Mouse (Mus musculus) bone marrow, adult 2 months (tissue): ENCODE results near the gene 2310033P09Rik. TPM values are rescaled to one million over a fixed set of nuclear protein-coding genes. Genes with fewer than 3 reads are reported as not detected.

Experiments used
- H3K27ac ChIP-seq: fragments of 200-500 bp; 2 replicates; pipeline ENCODE4 v1.5.1; 2012; ENCODE audit warnings: low read depth, mild to moderate bottlenecking, control low read depth, inconsistent platforms, low read length; ENCODE audit not compliant: control insufficient read depth, poor library complexity, insufficient read depth
- H3K4me1 ChIP-seq: fragments of 200-500 bp; 2 replicates; pipeline ENCODE4 v1.6.1; 2011; ENCODE audit warnings: low read length; ENCODE audit not compliant: control insufficient read depth, insufficient read depth
- H3K4me3 ChIP-seq: fragments of 200-500 bp; replicated peaks from 2 replicates; pipeline ENCODE3; 2011; ENCODE audit warnings: mild to moderate bottlenecking, low read depth, low read length, control low read depth; ENCODE audit not compliant: control insufficient read depth
- CTCF ChIP-seq: fragments of 200-500 bp; IDR thresholded peaks from 2 replicates; pipeline ENCODE4 v1.5.1; 2011; ENCODE audit warnings: low read length, control low read depth; ENCODE audit not compliant: control insufficient read depth, insufficient read depth
- POLR2A ChIP-seq: fragments of 200-500 bp; IDR thresholded peaks from 2 replicates; pipeline ENCODE4 v1.6.1; 2011; ENCODE audit warnings: low read depth, mild to moderate bottlenecking, control low read depth, low read length, borderline replicate concordance; ENCODE audit not compliant: control insufficient read depth
- WGBS: fragments of 180-500 bp; shearing (Covaris S2); methylation state at CpG from one replicate; pipeline ENCODE4 v1.1.7; 2018; 5-methylcytosine and 5-hydroxymethylcytosine counted together
- polyA plus RNA-seq: library from polyadenylated mRNA; stranded (reverse); fragments of >200 nt; gene quantifications from 2 replicates; pipeline ENCODE4 v1.2.4, GENCODE M21; 2011; ENCODE audit warnings: low replicate concordance; ENCODE audit not compliant: missing spikeins, insufficient read depth, insufficient read length

The 2310033P09Rik gene
- polyA plus RNA-seq, 1 experiment, result 32.8 TPM

- Histone ChIP-seq H3K4me1 (peaks cover 10% of the 10 kb centered on the region), H3K4me3 (no peak overlapping the region), H3K27ac (no peak overlapping the region)
- TF ChIP-seq POLR2A (no peak), CTCF (no peak)
- 72% methylated on average over 4 of the region's 4 CpGs for WGBS
Observed at GRCm38 (mm10) chr11:59222306-59222705, 14.2 kb downstream of the 2310033P09Rik start.

DNA sequence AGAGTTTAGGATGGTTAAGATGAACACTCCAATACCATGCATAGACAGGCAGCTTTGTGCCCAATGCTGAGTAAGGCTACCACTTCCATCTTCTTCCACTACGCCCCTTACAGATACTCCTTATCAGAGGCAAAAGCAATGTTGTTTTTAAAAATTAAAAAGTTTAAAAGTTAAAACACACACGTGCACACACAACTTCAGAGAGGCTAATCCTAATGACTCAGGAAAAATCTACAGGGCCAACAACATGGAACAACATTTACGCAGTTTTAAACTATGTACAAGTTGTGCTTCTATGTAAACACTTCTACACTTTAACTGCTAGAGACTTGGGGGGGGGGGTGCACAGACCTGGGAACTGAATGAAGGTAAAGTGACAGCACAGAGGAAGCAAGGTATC, 15.9 kb downstream of the 2310033P09Rik start:
- TF ChIP-seq CTCF (no peak), POLR2A (no peak)
- H3K27ac ChIP-seq, result no peak overlapping the region

DNA sequence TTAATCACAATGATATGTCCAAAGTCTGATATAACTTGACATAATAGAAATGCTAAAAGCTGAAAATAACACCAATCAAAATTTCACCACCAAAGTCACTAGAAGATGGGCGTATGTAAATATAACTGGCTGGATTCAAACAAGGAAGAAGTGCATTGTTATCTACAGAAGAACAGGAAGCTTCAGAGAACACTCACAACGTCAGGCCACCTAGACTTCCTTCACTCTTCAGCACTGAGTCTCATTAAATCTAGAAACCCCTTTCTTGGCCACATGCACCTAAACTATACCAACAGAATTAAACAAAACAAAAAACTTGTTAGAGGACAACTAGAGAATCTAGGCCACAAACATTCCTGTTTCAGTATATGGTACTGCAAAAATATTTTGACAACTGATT, 16.3 kb downstream of the 2310033P09Rik start:
- peaks cover 13% of the 10 kb centered on the region for H3K4me1 ChIP-seq
- no peak for TF ChIP-seq POLR2A
- TF ChIP-seq CTCF, result no peak
- 5% methylated on average over 2 of the region's 2 CpGs for WGBS
- no peak overlapping the region for H3K27ac ChIP-seq
- no peak overlapping the region for H3K4me3 ChIP-seq

More for the DNA sequence above, 15.9 kb downstream of the 2310033P09Rik start:
- WGBS, result 62% methylated on average over 3 of the region's 3 CpGs
- Histone ChIP-seq H3K4me1 (peaks cover 12% of the 10 kb centered on the region), H3K4me3 (no peak overlapping the region)

DNA sequence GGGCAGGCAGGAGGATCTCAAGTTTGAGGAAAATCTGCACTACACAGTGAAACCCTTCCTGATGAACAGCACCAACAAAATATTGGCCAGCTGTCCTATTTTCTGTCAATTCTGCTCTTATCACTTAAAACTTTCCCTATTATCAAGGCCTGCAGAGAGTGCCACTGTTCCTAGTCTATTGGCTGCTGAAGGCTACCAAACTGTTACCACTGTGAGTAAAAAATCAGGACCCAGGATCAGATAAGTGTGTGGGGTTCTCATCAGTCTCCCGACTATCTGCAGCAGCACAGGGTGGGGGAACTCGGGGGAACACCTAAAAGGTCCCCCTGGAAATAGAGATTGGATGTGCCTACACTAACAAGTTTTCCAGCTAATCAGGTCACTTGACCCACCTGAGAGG, 17.0 kb downstream of the 2310033P09Rik start:
- Histone ChIP-seq H3K4me1 (peaks cover 13% of the 10 kb centered on the region), H3K27ac (no peak overlapping the region), H3K4me3 (no peak overlapping the region)
- TF ChIP-seq CTCF, result no peak
- TF ChIP-seq POLR2A, result no peak
- 36% methylated on average over 2 of the region's 2 CpGs for WGBS

DNA sequence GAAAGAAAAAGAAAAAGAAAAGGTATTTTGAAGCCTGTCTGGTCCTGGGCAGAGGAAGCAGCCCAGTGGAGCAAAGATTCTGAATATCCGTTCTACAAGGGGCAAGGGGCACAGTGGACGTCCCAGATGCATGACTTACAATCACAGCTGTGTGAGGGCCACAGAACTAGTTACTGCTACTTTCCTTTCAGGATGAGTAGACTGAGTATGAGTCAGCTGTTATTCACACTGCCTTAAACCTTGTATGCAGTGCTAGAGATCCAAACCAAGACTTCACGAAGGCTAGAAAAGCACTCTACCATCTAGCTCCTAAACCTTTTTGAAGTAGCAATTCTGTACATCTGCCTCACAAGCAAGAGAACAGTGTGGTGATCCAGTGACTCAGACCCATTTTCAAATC, 18.1 kb downstream of the 2310033P09Rik start:
- TF ChIP-seq POLR2A, result no peak
- TF ChIP-seq CTCF, result no peak

GRCm38 (mm10) chr11:59226787-59227603, 18.9 kb downstream of the 2310033P09Rik start:
- Histone ChIP-seq H3K4me3 (peak overlapping the region; percentile 85), H3K4me1 (peaks cover 10% of the 10 kb centered on the region; the same call in 1 of the 2 replicates), H3K27ac (peak overlapping the region; percentile 99)
- 1% methylated on average over 21 of the region's 21 CpGs for WGBS
- TF ChIP-seq POLR2A, result no peak
- TF ChIP-seq CTCF, result no peak

More for the DNA sequence above, 18.1 kb downstream of the 2310033P09Rik start:
- Histone ChIP-seq H3K4me3 (peak overlapping the region; percentile 49), H3K4me1 (peaks cover 11% of the 10 kb centered on the region), H3K27ac (no peak overlapping the region)
- 22% methylated on average over 3 of the region's 3 CpGs for WGBS

DNA sequence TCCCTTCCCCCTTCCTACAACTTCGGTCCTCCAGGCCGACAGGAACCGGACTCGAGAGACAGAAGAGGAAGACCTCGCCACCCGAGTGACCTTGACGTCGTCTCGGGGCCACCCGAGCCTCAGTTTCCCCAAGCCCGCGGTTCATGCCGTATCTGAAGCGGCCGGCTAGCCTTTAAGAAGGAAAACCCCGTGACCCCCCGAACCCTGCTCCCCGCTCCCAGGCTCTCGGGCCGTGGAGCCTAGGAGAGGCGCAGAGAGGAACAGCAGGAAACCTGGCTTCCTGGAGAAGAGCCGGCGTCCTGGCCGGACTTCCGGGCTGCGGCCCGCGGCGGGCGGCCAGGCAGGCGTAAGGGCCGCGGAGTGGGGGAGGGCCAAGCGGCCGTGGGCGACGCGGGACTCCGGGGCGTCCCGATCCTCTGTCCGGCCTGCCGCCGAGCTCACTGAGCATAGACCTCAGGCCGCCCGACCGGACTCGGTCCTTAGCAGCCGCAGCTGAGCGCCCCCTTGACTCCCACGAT, 19.5 kb downstream of the 2310033P09Rik start:
- TF ChIP-seq CTCF (no peak), POLR2A (no peak)
- 0% methylated on average over 51 of the region's 51 CpGs for WGBS

DNA sequence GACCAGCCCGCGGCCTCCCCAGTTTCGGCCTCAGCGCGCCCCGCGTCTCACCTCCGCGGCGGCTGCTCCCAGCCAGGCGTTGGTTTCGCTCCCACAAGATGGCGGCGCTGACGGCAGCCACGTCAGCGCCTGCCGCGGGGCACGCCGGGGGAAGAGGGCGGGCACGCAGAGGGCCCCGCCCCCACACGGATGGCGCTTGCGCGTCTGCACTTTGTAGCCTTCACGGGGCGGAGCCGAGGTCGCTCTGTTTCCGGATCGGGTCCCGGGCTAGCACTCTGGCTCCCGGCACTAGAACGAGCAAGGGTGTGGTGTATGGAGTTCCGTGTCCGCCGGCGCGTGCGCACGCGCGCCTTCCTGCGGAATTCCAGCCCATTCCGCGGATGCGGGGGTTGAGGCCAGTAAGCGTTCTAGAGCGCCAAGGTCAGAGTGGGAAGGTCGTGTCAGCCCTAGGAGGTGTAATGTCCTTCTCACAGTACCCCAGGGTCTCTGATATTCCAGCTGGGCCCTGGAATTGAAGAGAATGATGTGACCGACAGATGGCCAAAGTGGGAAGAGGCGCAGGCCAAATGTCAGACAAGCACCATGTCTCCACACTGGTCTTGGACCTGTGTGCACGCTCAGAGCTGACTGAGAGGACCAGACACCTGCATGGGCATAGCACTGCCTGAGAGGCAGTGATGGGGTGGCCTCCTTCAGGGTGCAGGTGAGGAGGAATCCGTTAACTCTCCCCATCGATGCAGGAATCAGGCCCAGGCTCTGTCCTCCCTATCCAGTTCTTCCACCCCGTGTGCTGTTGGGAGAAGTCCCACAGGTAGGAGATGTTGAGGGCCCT, 20.2 kb downstream of the 2310033P09Rik start, which contains the start of gene Arf1:
TSS of gene Arf1 (minus strand) at position 149 of the 832 bp plus-strand sequence.
- H3K4me1 ChIP-seq, result peaks cover 8% of the 10 kb centered on the region; the same call in 1 of the 2 replicates
- peak within 1 kb of the TSS; percentile 85 for H3K4me3 ChIP-seq
- TF ChIP-seq CTCF (no peak), POLR2A (peak; percentile 86)
- 5% methylated on average over 59 of the region's 59 CpGs for WGBS
- peak within 1 kb of the TSS; percentile 99 for H3K27ac ChIP-seq

More for the DNA sequence above, 19.5 kb downstream of the 2310033P09Rik start:
- Histone ChIP-seq H3K4me3 (peak overlapping the region; percentile 85), H3K4me1 (peaks cover 8% of the 10 kb centered on the region; the same call in 1 of the 2 replicates), H3K27ac (peak overlapping the region; percentile 99)
